Mouse (Mus musculus): ENCODE data around the gene Akirin1. TPM values are rescaled to one million over a fixed set of nuclear protein-coding genes. Genes with fewer than 3 reads are reported as not detected.
A peak's percentile ranks its signal among the peaks of the same experiment; 100 is the strongest.

The Akirin1 gene
- polyA plus RNA-seq, 1 experiment from 2014 or later, result 108 TPM

DNA sequence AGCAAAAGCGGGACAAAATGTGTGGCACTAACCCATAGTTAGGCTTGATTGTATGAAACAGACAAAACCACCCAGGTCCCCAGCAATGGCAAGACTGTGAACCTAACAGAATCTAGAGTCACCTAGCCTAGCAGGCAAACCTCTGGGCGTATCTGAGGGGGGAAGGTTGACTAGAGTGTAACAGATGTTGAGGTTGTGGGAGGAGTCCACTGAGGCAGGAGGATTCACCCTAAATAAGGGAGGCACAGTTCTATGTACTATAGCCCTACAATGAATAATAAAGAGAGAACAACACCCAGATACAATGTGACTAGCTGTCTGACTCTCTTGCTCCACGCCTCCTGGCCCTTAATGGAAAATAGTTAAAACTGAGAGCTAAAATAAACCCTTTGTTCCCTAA lies 58.1 kb downstream of the Akirin1 start:
- no peak for DNase-seq (ENCODE audit: low spot score, missing footprints)
- Histone ChIP-seq H3K27ac (ENCODE audit: low read depth, low read length) (no peak overlapping the region), H3K9ac (ENCODE audit: low read length) (no peak overlapping the region), H3K4me2 (no peak overlapping the region), H3K9me3 (ENCODE audit: control insufficient read depth, low read length) (no peaks in the 10 kb centered on the region), H3K4me1 (ENCODE audit: control insufficient read depth, insufficient read depth, low read length) (peaks cover 4% of the 10 kb centered on the region; the same call in 1 of the 2 replicates), H3K27me3 (ENCODE audit: control insufficient read depth, insufficient read depth, low read length) (no peaks in the 10 kb centered on the region), H3K4me3 (ENCODE audit: low read depth, low read length) (no peak overlapping the region), H3K36me3 (ENCODE audit: control insufficient read depth, insufficient read depth, low read length) (no peaks in the 10 kb centered on the region)
- 85% methylated on average over 3 of the region's 3 CpGs for WGBS
- ATAC-seq (ENCODE audit: low FRiP score), result no peak

- ATAC-seq (ENCODE audit: low FRiP score) (no peak), DNase-seq (ENCODE audit: low spot score, missing footprints) (no peak)
- H3K9me3 ChIP-seq (ENCODE audit: control insufficient read depth, low read length), result no peaks in the 10 kb centered on the region
- no peak overlapping the region for H3K27ac ChIP-seq (ENCODE audit: low read depth, low read length)
- no peak overlapping the region for H3K4me3 ChIP-seq (ENCODE audit: low read depth, low read length)
- no peak overlapping the region for H3K9ac ChIP-seq (ENCODE audit: low read length)
- H3K4me2 ChIP-seq, result no peak overlapping the region
- H3K36me3 ChIP-seq (ENCODE audit: control insufficient read depth, insufficient read depth, low read length), result no peaks in the 10 kb centered on the region
- peaks cover 8% of the 10 kb centered on the region for H3K27me3 ChIP-seq (ENCODE audit: control insufficient read depth, insufficient read depth, low read length)
- 84% methylated on average over 10 of the region's 10 CpGs for WGBS
- peaks cover 13% of the 10 kb centered on the region for H3K4me1 ChIP-seq (ENCODE audit: control insufficient read depth, insufficient read depth, low read length)
Measured at GRCm38 (mm10) chr4:123690311-123690710, 59.8 kb downstream of the Akirin1 start.

DNA sequence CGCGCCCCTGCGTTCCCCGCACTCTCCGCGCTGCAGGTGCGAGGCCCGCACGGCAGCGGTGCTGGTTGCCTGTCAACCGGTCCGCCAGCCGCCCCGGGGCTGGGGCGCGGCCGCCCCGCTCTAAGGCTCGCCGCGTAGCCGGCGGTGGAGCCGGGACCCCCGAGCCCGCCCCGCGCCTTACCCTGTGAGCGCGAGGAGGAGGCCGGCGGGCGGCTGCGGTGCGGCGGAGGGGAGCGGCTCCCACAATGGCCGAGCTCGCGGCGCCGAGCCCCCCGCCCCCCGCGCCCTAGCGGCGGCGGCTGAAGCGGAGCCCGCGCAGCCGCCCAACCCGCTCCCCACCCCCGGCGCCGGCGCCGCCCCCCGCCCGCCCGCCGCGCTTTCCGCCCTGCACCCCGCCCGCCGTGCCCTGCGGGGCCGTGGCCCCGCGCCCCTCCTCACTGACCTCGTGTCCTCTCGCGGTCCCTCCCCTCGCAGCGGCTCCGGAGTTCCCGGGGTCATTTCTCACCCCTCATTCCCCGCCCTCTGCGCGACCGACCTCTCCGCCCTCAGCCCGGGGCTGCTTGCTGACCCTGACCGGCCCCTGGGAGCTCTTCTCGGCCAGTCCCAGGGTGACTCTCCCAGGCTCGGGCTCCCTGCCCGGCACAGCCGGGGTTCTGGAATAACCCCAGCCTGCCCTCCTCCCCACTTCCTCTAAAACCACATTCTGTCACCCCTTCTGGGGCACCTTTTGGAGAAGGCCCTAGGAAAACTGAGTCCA lies 62.9 kb downstream of the Akirin1 start:
- under 1% methylated on average over 44 of the region's 89 CpGs for WGBS
- Histone ChIP-seq H3K27me3 (ENCODE audit: control insufficient read depth, insufficient read depth, low read length) (peaks cover 8% of the 10 kb centered on the region), H3K9me3 (ENCODE audit: control insufficient read depth, low read length) (no peaks in the 10 kb centered on the region), H3K4me3 (ENCODE audit: low read depth, low read length) (peak overlapping the region; percentile 78), H3K27ac (ENCODE audit: low read depth, low read length) (peak overlapping the region; percentile 15; the same call in 1 of the 2 replicates), H3K36me3 (ENCODE audit: control insufficient read depth, insufficient read depth, low read length) (no peaks in the 10 kb centered on the region), H3K4me2 (peak overlapping the region; percentile 99), H3K9ac (ENCODE audit: low read length) (peak overlapping the region; percentile 86), H3K4me1 (ENCODE audit: control insufficient read depth, insufficient read depth, low read length) (peaks cover 13% of the 10 kb centered on the region)
- peak; percentile 93 for DNase-seq (ENCODE audit: low spot score, missing footprints)
- peak; percentile 80 for ATAC-seq (ENCODE audit: low FRiP score)

DNA sequence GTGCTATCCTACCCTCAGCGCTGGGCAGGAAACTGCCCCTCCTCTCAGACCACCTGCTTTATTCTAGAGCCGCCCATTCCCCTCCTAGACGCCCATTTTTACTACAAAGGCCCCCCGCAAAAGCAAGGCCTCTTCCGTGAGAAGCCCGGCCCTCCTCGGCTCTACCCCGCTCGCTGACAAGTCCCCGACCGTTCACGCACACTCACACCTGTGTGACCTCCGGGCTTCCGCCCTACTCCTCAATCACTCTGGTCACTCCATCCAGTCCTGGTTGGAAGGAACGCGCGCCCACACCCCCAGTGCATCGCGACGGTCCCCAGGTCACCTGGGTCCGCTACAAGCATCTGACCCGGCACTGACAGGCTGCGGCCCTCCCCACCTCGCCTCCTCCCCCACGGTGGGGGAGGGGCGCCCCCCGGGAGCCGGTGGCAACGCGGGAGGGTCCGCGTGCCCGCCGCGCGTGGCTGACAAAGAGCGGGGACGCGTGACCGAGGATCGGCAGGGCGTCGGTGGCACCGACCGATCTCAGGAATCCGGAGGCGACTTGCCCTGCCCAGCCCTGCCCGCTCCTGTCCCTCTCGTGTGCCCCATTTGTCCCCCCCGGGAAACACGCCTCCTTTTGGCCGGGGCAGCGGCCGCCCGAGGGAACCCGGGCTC lies 63.6 kb downstream of the Akirin1 start:
- peak overlapping the region; percentile 86 for H3K9ac ChIP-seq (ENCODE audit: low read length)
- H3K27me3 ChIP-seq (ENCODE audit: control insufficient read depth, insufficient read depth, low read length), result peaks cover 8% of the 10 kb centered on the region
- H3K9me3 ChIP-seq (ENCODE audit: control insufficient read depth, low read length), result no peaks in the 10 kb centered on the region
- H3K4me3 ChIP-seq (ENCODE audit: low read depth, low read length), result peak overlapping the region; percentile 78
- H3K27ac ChIP-seq (ENCODE audit: low read depth, low read length), result no peak overlapping the region
- WGBS, result under 1% methylated on average over 47 of the region's 56 CpGs
- no peaks in the 10 kb centered on the region for H3K36me3 ChIP-seq (ENCODE audit: control insufficient read depth, insufficient read depth, low read length)
- ATAC-seq (ENCODE audit: low FRiP score), result peak; percentile 70
- peaks cover 13% of the 10 kb centered on the region for H3K4me1 ChIP-seq (ENCODE audit: control insufficient read depth, insufficient read depth, low read length)
- peak overlapping the region; percentile 99 for H3K4me2 ChIP-seq
- peak; percentile 87 for DNase-seq (ENCODE audit: low spot score, missing footprints)

GRCm38 (mm10) chr4:123685506-123686242 lies 64.5 kb downstream of the Akirin1 start:
- Histone ChIP-seq H3K4me3 (ENCODE audit: low read depth, low read length) (peak overlapping the region; percentile 78), H3K9me3 (ENCODE audit: control insufficient read depth, low read length) (no peaks in the 10 kb centered on the region), H3K36me3 (ENCODE audit: control insufficient read depth, insufficient read depth, low read length) (no peaks in the 10 kb centered on the region), H3K4me1 (ENCODE audit: control insufficient read depth, insufficient read depth, low read length) (peaks cover 13% of the 10 kb centered on the region), H3K4me2 (peak overlapping the region; percentile 99), H3K27ac (ENCODE audit: low read depth, low read length) (no peak overlapping the region), H3K9ac (ENCODE audit: low read length) (no peak overlapping the region; the same call in 1 of the 2 replicates), H3K27me3 (ENCODE audit: control insufficient read depth, insufficient read depth, low read length) (peaks cover 8% of the 10 kb centered on the region)
- WGBS, result 50% methylated on average over 8 of the region's 8 CpGs
- DNase-seq (ENCODE audit: low spot score, missing footprints) (peak; percentile 87), ATAC-seq (ENCODE audit: low FRiP score) (no peak)

GRCm38 (mm10) chr4:123685046-123685445 lies 65.1 kb downstream of the Akirin1 start:
- H3K27ac ChIP-seq (ENCODE audit: low read depth, low read length), result no peak overlapping the region
- WGBS, result 81% methylated on average over 7 of the region's 7 CpGs
- H3K4me2 ChIP-seq, result no peak overlapping the region
- H3K9ac ChIP-seq (ENCODE audit: low read length), result no peak overlapping the region
- H3K27me3 ChIP-seq (ENCODE audit: control insufficient read depth, insufficient read depth, low read length), result peaks cover 8% of the 10 kb centered on the region
- ATAC-seq (ENCODE audit: low FRiP score), result no peak
- H3K36me3 ChIP-seq (ENCODE audit: control insufficient read depth, insufficient read depth, low read length), result no peaks in the 10 kb centered on the region
- H3K4me1 ChIP-seq (ENCODE audit: control insufficient read depth, insufficient read depth, low read length), result peaks cover 13% of the 10 kb centered on the region
- H3K4me3 ChIP-seq (ENCODE audit: low read depth, low read length), result no peak overlapping the region
- no peaks in the 10 kb centered on the region for H3K9me3 ChIP-seq (ENCODE audit: control insufficient read depth, low read length)
- peak; percentile 49 for DNase-seq (ENCODE audit: low spot score, missing footprints)

Other genes with a start within 250 kb of the Akirin1 start
- 74.6 and 78.0 TPM in 2 replicates for gene Macf1, start 66.0 kb downstream of the Akirin1 start, polyA plus RNA-seq (2014; fragmentation: Nextera tagmentation; extraction: Ambion mirVana)
- gene Ndufs5, start 32.1 kb downstream of the Akirin1 start, polyA plus RNA-seq (2014; fragmentation: Nextera tagmentation; extraction: Ambion mirVana), result 301 and 315 TPM in 2 replicates
- 0.30 and 0.44 TPM in 2 replicates for gene Rhbdl2, start 37.5 kb upstream of the Akirin1 start, polyA plus RNA-seq (2014; fragmentation: Nextera tagmentation; extraction: Ambion mirVana)
- 0.10 TPM in 1 of 2 replicates, not detected in the other for gene 4933427I04Rik, start 109.3 kb upstream of the Akirin1 start, polyA plus RNA-seq (2014; fragmentation: Nextera tagmentation; extraction: Ambion mirVana)
- 57.1 and 59.6 TPM in 2 replicates for gene Mycbp, start 154.5 kb upstream of the Akirin1 start, polyA plus RNA-seq (2014; fragmentation: Nextera tagmentation; extraction: Ambion mirVana)
- 48.5 and 51.6 TPM in 2 replicates for gene Rragc, start 167.1 kb upstream of the Akirin1 start, polyA plus RNA-seq (2014; fragmentation: Nextera tagmentation; extraction: Ambion mirVana)
- not detected in 2 replicates for gene 4930535I16Rik, start 167.7 kb upstream of the Akirin1 start, polyA plus RNA-seq (2014; fragmentation: Nextera tagmentation; extraction: Ambion mirVana)